Mouse (Mus musculus) heart, embryonic 13.5 days (tissue): ENCODE data around the gene Apaf1. TPM values are rescaled to one million over a fixed set of nuclear protein-coding genes. Genes with fewer than 3 reads are reported as not detected.

Source experiments
- ATAC-seq: fragments of 200-750 bp; cut with Nextera tagmentation; 2 replicates; pipeline ENCODE4 v1.8.0; 2017; ENCODE audit warnings: moderate TSS enrichment; ENCODE audit not compliant: insufficient number of reproducible peaks, low FRiP score, low TSS enrichment; ENCODE audit errors: extremely low read depth
- H3K27ac ChIP-seq: fragments of 300-500 bp; sonication (generic); replicated peaks from 2 replicates; pipeline ENCODE4 v1.5.1; 2015; ENCODE audit warnings: moderate library complexity, mild to moderate bottlenecking, inconsistent platforms
- H3K27me3 ChIP-seq: fragments of 300-500 bp; sonication (generic); replicated peaks from 2 replicates; pipeline ENCODE4 v1.6.1; 2015; ENCODE audit warnings: mild to moderate bottlenecking, inconsistent platforms
- H3K36me3 ChIP-seq: fragments of 300-500 bp; sonication (generic); 2 replicates; pipeline ENCODE4 v1.6.1; 2015; ENCODE audit warnings: mild to moderate bottlenecking, inconsistent platforms
- H3K4me1 ChIP-seq: fragments of 300-500 bp; sonication (generic); 2 replicates; pipeline ENCODE4 v1.6.1; 2015; ENCODE audit warnings: inconsistent platforms
- H3K4me2 ChIP-seq: fragments of 300-500 bp; sonication (generic); 2 replicates; pipeline ENCODE4 v1.6.1; 2015; ENCODE audit warnings: inconsistent platforms, mild to moderate bottlenecking, moderate library complexity
- H3K4me3 ChIP-seq: fragments of 300-500 bp; sonication (generic); 2 replicates; pipeline ENCODE4 v1.5.1; 2015; ENCODE audit warnings: moderate library complexity, mild to moderate bottlenecking, inconsistent platforms
- H3K9ac ChIP-seq: fragments of 300-500 bp; sonication (generic); 2 replicates; pipeline ENCODE4 v1.6.1; 2015; ENCODE audit warnings: inconsistent platforms, mild to moderate bottlenecking, moderate library complexity
- H3K9me3 ChIP-seq: fragments of 300-500 bp; sonication (generic); 2 replicates; pipeline ENCODE4 v1.6.1; 2016; ENCODE audit warnings: inconsistent platforms
- WGBS: fragments of 180-500 bp; shearing (Covaris S2); methylation state at CpG from one replicate; pipeline ENCODE4 v1.1.7; 2015; ENCODE audit warnings: mixed read lengths; 5-methylcytosine and 5-hydroxymethylcytosine counted together
- polyA plus RNA-seq: library from polyadenylated mRNA; unstranded; fragments of >200 nt; fragmentation: Nextera tagmentation; extraction: Ambion mirVana; gene quantifications from 2 replicates; pipeline ENCODE4 v1.2.1, GENCODE M21; 2015

The Apaf1 gene
- polyA plus RNA-seq, 1 experiment from 2014 or later, result 11.9 TPM

DNA sequence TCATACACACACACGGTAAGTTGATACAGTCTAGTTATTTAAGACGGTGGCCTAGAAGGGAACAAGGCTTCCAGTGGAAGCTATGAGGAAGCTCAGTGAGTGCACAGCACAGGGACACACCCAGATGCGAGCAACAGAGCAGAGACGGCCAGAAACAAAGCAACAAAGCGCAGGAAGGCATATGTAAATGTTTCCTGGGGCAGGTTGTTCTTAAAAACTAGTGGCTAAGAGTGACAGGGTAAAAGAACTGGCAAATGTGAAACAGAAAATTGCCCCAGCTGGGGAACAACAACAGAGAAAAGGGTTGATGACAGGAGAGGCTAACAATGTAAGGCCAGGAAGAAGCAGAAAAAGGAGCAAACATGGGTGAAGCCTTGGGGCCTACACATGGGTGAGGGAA, 54.6 kb downstream of the Apaf1 start:
- no peak overlapping the region for H3K9ac ChIP-seq
- no peaks in the 10 kb centered on the region for H3K27me3 ChIP-seq
- H3K4me2 ChIP-seq, result no peak overlapping the region
- no peaks in the 10 kb centered on the region for H3K9me3 ChIP-seq
- no peak overlapping the region for H3K4me3 ChIP-seq
- H3K4me1 ChIP-seq, result no peaks in the 10 kb centered on the region
- no peak overlapping the region for H3K27ac ChIP-seq
- ATAC-seq, result no peak
- WGBS, result 86% methylated on average over 5 of the region's 5 CpGs
- peaks cover 41% of the 10 kb centered on the region for H3K36me3 ChIP-seq

DNA sequence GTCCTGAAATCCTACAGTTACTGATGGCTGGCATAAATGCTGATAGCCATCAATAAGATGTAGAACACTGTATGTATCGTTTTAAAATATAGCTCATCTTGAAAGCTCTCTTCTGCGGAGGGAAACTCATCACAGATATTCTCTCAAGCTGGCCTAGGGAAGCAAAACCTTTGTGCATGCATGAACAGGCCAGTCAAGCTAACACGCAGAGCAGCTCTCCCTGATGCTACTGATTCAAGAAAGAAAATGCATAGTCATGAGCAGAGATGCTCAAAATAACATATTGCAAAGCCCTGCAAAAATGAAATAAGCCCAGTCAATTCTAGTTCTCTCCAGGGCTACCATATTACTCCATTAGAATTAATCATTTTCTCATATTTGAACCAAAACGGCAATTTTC, 55.1 kb downstream of the Apaf1 start:
- no peak for ATAC-seq
- no peak overlapping the region for H3K27ac ChIP-seq
- H3K4me3 ChIP-seq, result no peak overlapping the region
- no peak overlapping the region for H3K4me2 ChIP-seq
- H3K9me3 ChIP-seq, result no peaks in the 10 kb centered on the region
- no peaks in the 10 kb centered on the region for H3K27me3 ChIP-seq
- peaks cover 41% of the 10 kb centered on the region for H3K36me3 ChIP-seq
- WGBS, result 86% methylated on average over 4 of the region's 4 CpGs
- H3K4me1 ChIP-seq, result no peaks in the 10 kb centered on the region
- no peak overlapping the region for H3K9ac ChIP-seq

DNA sequence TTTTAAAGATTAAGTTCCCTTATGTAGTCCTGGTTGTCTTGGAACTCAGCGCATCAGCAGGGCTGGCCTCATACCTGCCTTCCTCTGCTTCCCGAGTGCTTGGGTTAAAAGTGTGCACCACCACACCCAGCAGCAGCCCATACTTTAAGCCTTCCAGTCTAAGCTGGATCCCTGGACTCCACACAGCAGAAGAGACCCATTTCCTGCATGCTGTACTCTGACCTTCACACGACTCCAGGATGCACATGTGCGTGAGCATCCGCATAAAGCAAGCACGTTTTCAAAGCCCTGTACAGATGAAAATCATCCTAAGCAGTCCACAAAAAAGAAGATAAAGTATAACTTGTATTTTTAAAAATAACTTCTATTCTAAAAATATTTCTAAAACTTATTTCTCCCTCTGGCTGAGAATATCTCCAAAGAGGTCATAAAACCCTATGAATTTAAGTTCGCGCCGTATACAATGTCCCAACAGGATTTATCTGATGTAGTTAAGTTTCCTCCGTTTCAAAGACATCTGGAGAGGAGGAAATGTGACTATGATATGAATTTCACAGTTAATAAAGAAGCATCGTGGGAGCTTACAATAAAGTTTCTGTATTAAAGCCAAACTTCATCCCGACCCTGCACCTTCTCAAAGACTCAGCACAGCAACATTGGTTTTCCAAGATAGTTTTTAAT, 76.6 kb downstream of the Apaf1 start:
- WGBS, result 80% methylated on average over 12 of the region's 12 CpGs
- peaks cover 60% of the 10 kb centered on the region for H3K36me3 ChIP-seq
- H3K4me1 ChIP-seq, result no peaks in the 10 kb centered on the region
- no peaks in the 10 kb centered on the region for H3K27me3 ChIP-seq
- H3K9me3 ChIP-seq, result no peaks in the 10 kb centered on the region
- ATAC-seq, result no peak
- H3K4me3 ChIP-seq, result no peak overlapping the region
- no peak overlapping the region for H3K4me2 ChIP-seq
- no peak overlapping the region for H3K9ac ChIP-seq
- no peak overlapping the region for H3K27ac ChIP-seq

DNA sequence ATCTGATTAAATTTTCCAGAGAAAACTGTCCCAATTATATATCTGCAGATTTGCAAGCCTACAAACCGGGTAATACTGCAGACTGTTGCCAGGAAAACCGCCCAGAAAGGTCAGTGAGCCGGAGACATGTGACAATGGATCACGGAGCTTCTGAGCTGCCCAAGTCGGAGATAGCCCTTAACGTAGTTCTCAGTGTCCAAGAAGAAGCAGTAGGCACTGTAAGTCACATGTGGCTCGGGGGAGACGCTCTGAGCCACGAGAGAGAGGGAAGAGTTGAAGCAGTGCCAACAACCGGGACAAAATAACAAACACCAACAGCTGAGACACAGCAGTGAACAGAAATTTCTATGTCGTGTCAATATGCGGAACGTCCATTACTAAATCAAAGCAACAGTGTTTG, 81.1 kb downstream of the Apaf1 start:
- peaks cover 60% of the 10 kb centered on the region for H3K36me3 ChIP-seq
- no peak overlapping the region for H3K27ac ChIP-seq
- ATAC-seq, result no peak
- no peak overlapping the region for H3K4me3 ChIP-seq
- no peaks in the 10 kb centered on the region for H3K4me1 ChIP-seq
- no peak overlapping the region for H3K4me2 ChIP-seq
- no peak overlapping the region for H3K9ac ChIP-seq
- H3K27me3 ChIP-seq, result no peaks in the 10 kb centered on the region
- WGBS, result 78% methylated on average over 13 of the region's 13 CpGs
- no peaks in the 10 kb centered on the region for H3K9me3 ChIP-seq

DNA sequence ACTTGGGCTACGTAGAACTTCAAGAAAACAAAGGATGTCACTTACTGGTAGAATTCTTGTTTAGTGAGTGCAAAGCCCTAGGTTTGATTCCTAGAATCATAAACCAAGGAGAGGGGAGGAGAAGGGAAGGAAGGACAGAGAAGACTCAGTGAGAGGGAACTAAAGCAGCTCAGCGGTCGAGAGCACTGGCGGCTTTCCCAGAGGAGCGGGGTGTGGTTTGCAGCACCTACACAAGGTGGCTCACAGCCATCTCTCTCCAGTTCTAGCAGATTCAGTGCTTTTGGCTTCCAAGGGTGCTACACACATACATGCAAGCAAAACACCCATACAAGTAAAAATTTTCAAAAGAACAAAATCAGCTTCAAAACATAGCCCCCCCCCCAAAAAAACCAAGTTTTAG, 82.7 kb downstream of the Apaf1 start:
- H3K9me3 ChIP-seq, result no peaks in the 10 kb centered on the region
- 75% methylated on average over 5 of the region's 5 CpGs for WGBS
- H3K4me2 ChIP-seq, result no peak overlapping the region
- no peak for ATAC-seq
- H3K27ac ChIP-seq, result no peak overlapping the region
- no peak overlapping the region for H3K4me3 ChIP-seq
- no peaks in the 10 kb centered on the region for H3K27me3 ChIP-seq
- no peaks in the 10 kb centered on the region for H3K4me1 ChIP-seq
- H3K9ac ChIP-seq, result no peak overlapping the region
- peaks cover 70% of the 10 kb centered on the region for H3K36me3 ChIP-seq

GRCm38 (mm10) chr10:90993869-90994268, 88.7 kb downstream of the Apaf1 start:
- Histone ChIP-seq H3K4me2 (no peak overlapping the region), H3K27ac (no peak overlapping the region), H3K4me1 (no peaks in the 10 kb centered on the region), H3K4me3 (no peak overlapping the region), H3K9ac (no peak overlapping the region), H3K36me3 (peaks cover 84% of the 10 kb centered on the region), H3K9me3 (no peaks in the 10 kb centered on the region), H3K27me3 (no peaks in the 10 kb centered on the region)
- no peak for ATAC-seq
- WGBS, result 85% methylated on average over 5 of the region's 5 CpGs

GRCm38 (mm10) chr10:90992237-90992636, 90.3 kb downstream of the Apaf1 start:
- WGBS, result 68% methylated on average over 6 of the region's 6 CpGs
- Histone ChIP-seq H3K9me3 (no peaks in the 10 kb centered on the region), H3K4me2 (no peak overlapping the region), H3K4me1 (no peaks in the 10 kb centered on the region), H3K27ac (no peak overlapping the region), H3K4me3 (no peak overlapping the region), H3K27me3 (no peaks in the 10 kb centered on the region), H3K9ac (no peak overlapping the region), H3K36me3 (peaks cover 77% of the 10 kb centered on the region)
- no peak for ATAC-seq

GRCm38 (mm10) chr10:90990340-90990739, 92.2 kb downstream of the Apaf1 start:
- no peak for ATAC-seq

DNA sequence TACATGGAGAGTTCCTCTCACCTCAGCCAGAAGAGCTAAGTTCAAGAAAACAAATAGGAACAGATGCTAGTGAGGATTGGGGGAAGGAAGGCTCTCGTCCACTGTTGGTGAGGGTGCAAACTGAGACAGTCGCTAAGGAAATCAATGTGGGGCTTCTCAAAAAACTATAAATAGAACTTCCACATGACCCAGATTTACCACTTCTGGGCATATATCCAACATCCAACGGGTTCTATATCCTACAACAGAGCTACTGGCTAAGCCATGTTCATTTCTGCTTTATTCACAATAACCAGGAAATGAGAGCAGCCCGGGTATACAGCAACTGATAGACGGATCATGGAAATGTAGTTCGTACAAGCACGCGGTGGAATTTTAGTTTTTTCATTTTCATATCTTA, 99.5 kb downstream of the Apaf1 start:
- no peaks in the 10 kb centered on the region for H3K27me3 ChIP-seq
- H3K4me3 ChIP-seq, result no peak overlapping the region
- H3K4me1 ChIP-seq, result peaks cover 10% of the 10 kb centered on the region
- no peak overlapping the region for H3K4me2 ChIP-seq
- peaks cover 11% of the 10 kb centered on the region for H3K36me3 ChIP-seq
- no peak for ATAC-seq
- H3K9ac ChIP-seq, result no peak overlapping the region
- no peak overlapping the region for H3K27ac ChIP-seq
- H3K9me3 ChIP-seq, result no peaks in the 10 kb centered on the region
- 69% methylated on average over 8 of the region's 8 CpGs for WGBS

More at GRCm38 (mm10) chr10:90990340-90990739, 92.2 kb downstream of the Apaf1 start:
- Histone ChIP-seq H3K4me2 (no peak overlapping the region), H3K9ac (no peak overlapping the region), H3K9me3 (no peaks in the 10 kb centered on the region), H3K36me3 (peaks cover 59% of the 10 kb centered on the region), H3K27ac (no peak overlapping the region), H3K4me1 (no peaks in the 10 kb centered on the region), H3K4me3 (no peak overlapping the region), H3K27me3 (no peaks in the 10 kb centered on the region)
- WGBS, result 79% methylated on average over 6 of the region's 6 CpGs

GRCm38 (mm10) chr10:90981811-90982210, 100.8 kb downstream of the Apaf1 start:
- Histone ChIP-seq H3K4me3 (no peak overlapping the region), H3K9ac (no peak overlapping the region), H3K4me2 (no peak overlapping the region), H3K27ac (no peak overlapping the region), H3K9me3 (no peaks in the 10 kb centered on the region), H3K4me1 (peaks cover 10% of the 10 kb centered on the region), H3K27me3 (no peaks in the 10 kb centered on the region), H3K36me3 (peaks cover 9% of the 10 kb centered on the region)
- no peak for ATAC-seq
- 75% methylated on average over 4 of the region's 4 CpGs for WGBS

GRCm38 (mm10) chr10:90974491-90974890, 108.1 kb downstream of the Apaf1 start:
- peaks cover 7% of the 10 kb centered on the region for H3K4me1 ChIP-seq

GRCm38 (mm10) chr10:90974084-90974483, 108.5 kb downstream of the Apaf1 start:
- no peaks in the 10 kb centered on the region for H3K36me3 ChIP-seq
- H3K4me3 ChIP-seq, result no peak overlapping the region
- H3K9me3 ChIP-seq, result no peaks in the 10 kb centered on the region
- H3K4me1 ChIP-seq, result peaks cover 12% of the 10 kb centered on the region
- H3K9ac ChIP-seq, result no peak overlapping the region
- WGBS, result 60% methylated on average over 2 of the region's 2 CpGs
- peaks cover 31% of the 10 kb centered on the region for H3K27me3 ChIP-seq
- ATAC-seq, result no peak
- H3K27ac ChIP-seq, result no peak overlapping the region
- no peak overlapping the region for H3K4me2 ChIP-seq

More at GRCm38 (mm10) chr10:90974491-90974890, 108.1 kb downstream of the Apaf1 start:
- ATAC-seq, result no peak
- Histone ChIP-seq H3K9ac (no peak overlapping the region), H3K4me2 (no peak overlapping the region), H3K36me3 (no peaks in the 10 kb centered on the region), H3K27ac (no peak overlapping the region), H3K4me3 (no peak overlapping the region), H3K27me3 (peaks cover 27% of the 10 kb centered on the region), H3K9me3 (no peaks in the 10 kb centered on the region)
- 68% methylated on average over 6 of the region's 6 CpGs for WGBS
